Mouse (Mus musculus) left cerebral cortex, adult 8-10 months (tissue): Measurements from ENCODE around the gene Myg1. TPM values are rescaled to one million over a fixed set of nuclear protein-coding genes. Genes with fewer than 3 reads are reported as not detected.

Source experiments
- DNase-seq, 2 experiments: peaks; one replicate each; pipeline ENCODE4 v3.0.0; 2022; ENCODE audit warnings: low spot score in 2 of 2
- total RNA-seq, 4 experiments: library from RNA; stranded (reverse); gene quantifications; 2 replicates each; pipeline ENCODE4 v1.2.4; 2022

Myg1 gene
- total RNA-seq, 4 experiments from 2014 or later: 59.3 to 63.4 (median 61.9) TPM

DNA sequence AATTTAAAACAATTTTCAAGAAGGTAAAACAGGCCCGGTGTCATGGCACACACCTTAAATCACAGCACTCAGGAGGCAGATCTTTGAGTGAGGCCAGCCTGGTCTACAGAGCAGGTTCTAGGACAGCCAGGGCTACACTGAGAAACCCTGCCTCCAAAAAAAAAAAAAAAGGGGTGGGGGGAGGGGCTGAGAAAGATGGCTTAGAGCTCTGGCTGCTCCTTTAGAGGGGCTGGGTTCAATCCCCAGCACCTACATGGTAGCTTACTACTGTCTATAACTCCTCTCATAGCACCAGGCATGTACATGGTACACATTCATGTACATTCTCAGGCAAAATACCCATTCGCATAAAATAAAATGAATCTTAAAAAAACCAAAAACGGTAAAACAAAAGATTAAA lies 13.0 kb downstream of the Myg1 start:
- no peak for DNase-seq

DNA sequence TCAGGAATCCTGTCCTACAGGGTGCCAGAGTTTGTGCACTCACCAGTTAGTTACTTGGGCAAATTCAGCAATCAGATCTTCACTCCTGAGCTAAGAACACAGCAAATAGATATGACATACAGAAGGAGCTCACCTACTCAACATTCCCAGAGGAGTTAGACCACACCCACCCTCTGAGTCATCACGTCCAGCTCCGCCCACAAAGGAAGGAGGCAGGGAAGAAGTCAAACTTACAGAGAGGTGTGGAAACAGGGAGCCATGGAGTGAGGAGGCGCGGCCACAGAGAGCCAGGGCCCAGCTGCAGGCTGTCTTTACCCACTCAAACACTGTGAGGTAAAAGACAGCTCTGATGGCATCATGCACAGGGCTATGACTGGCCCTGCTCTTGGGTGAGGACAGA lies 14.9 kb downstream of the Myg1 start:
- DNase-seq: no peak

DNA sequence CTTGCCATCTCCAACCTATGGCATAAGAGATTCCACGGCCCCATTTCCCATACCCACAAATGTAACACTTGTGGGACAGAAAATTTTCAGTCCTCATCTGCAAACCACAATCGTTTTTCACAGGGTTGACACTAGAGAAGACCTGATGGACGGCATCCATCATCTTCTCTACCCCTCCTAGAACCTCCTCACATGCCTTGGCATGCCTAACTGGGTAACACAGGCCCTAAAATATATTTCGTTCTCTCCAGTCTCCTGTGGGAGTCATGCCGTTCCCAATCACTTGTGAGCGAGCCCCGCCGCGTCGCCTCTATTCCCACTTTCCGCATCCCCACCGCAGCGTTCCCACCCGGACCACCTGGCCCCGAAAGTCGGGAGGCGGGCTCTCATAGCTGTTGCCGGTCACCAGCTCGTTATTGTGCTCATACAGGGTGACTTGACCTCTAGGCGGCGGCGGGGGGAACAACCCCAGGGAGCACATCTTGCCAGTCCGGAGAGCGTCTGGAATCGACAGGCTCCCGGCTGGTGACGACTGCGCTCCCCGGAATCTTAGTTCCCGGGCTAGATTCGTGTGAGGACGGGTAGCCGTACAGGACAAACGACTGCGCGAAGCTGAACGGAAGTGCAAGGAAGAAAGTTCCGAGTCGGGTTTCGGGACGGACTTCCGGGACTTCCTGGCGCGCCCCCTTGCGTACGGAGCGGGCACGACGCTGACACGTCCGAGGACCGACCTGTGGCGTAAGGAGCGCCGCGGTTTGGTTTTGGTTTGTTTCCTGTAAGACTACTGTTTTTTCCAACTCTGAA lies 18.8 kb downstream of the Myg1 start, which contains the start of gene Aaas:
TSS of gene Aaas (minus strand) at position 634 of the 804 bp plus-strand sequence.
- DNase-seq: peak; percentile 87 to 90

DNA sequence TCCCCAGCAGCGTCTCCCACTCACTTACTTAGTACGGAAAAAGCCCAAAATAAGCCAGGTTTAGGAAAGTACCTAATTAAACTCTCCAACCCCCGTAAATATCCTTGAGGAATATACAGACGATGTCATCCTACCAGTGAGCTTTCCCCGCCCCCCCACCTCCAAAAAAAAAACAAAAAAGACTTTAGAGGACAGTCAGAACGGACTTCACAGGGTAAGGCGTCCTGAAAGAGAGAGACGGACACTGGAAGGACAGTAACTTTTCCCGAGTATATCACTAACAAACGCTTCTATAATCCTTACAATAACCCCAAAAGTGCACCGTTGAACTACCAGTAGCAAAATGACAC lies 19.4 kb downstream of the Myg1 start:
- DNase-seq: no peak

- DNase-seq: no peak
Measured at GRCm38 (mm10) chr15:102352177-102352576, 20.7 kb downstream of the Myg1 start.

GRCm38 (mm10) chr15:102353986-102354385 lies 22.5 kb downstream of the Myg1 start:
- no peak for DNase-seq

DNA sequence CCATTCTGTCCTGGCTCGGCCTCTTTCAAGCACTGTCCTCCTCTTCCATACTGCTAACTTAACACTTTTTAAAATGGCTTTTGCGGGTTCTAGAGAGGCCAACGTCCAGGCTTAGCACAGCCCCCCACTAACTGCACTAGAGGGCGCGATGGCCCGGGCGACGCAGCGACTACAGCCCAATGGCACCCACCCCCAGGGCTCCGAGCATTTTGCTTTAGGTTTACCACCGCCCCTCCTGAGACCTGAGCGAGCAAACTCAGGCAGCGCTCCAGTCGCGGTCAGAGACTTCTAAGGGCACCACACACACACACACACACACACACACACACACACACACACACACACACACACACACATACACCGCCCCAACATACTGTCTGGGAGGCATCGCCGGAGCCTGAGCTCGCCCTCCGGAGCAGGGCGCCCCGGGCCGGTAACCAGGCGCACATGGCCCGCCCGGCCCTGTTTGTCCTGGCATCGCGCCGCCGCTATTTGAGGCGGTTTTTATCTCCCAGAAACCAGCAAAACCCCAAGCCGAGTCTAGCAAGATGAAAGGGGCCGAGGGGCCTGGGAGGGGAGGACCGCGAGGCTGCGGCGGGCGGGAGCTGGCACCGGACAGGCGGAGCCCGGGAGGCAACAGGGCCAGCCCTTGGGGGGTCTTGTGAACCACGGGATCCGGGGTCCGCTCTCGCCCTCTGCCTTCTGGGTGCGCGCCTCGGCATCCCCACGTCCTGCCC lies 23.8 kb downstream of the Myg1 start:
- DNase-seq: no peak

- peak in 1 of 2 experiments; percentile 54 for DNase-seq
Measured at GRCm38 (mm10) chr15:102355871-102356441, 24.4 kb downstream of the Myg1 start.

- DNase-seq: no peak
Measured at GRCm38 (mm10) chr15:102356501-102357325, 25.2 kb downstream of the Myg1 start.

- no peak for DNase-seq
Measured at GRCm38 (mm10) chr15:102358126-102358525, 26.6 kb downstream of the Myg1 start.

DNA sequence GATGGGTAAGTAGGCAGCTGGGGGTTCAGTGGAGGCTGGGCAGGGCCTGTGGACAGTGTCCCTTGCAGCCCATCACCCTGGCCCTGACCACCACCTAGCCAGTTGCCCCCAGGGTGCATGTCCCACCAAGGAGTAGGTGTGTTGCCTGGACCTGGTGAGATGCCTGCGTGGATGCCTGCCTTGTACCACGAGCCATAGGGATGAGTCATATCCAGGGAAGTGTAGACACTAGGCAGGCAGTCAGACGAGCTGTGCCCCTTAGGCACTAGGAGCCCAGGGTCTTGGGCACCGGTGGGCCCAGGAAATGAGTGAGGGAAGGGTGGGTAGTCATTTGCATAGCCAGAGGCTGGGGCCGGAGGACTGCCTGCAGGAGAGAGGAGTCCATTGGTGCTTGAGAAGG lies 27.3 kb downstream of the Myg1 start:
- no peak for DNase-seq

DNA sequence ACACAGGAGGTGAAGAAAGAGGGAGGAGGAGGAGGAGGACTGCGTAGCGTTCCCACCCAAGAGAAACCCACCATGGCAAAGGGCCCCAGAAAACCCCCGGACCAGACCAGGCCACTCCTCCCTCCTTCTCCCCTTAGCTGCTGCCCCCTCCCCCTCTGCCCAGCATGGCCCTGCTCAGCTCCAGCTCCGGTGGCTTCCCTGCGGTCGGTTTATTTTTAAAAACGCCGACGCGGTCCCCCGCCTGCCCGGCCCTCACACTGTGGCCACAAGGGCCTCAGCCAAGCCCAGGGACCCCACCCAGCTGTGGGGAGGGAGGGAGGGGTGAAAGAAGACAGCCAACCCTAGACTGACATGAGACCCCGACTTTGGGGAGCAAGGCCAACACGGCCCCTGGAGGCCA lies 31.1 kb downstream of the Myg1 start:
- no peak for DNase-seq

GRCm38 (mm10) chr15:102364678-102365077 lies 33.2 kb downstream of the Myg1 start:
- no peak for DNase-seq

DNA sequence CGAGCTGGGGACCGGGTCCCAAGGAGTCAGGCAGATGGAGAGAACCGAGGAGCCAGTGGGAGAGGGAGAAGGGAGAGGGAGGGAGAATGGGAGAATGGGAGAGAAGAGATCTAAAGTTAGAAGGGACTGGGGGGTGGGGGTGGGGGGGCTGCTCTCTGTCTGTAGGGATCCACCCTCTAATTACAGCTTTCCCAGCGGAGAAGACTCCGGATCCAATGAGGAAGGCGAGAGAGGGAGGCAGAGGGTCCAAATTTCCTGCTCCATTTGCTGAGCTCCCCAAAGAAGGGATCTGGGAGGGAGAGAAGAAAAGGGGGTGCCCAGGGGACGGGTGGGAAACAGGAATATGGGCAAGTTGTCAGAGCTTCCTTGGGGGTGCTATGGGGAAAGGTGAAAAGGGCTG lies 34.7 kb downstream of the Myg1 start:
- DNase-seq: no peak

DNA sequence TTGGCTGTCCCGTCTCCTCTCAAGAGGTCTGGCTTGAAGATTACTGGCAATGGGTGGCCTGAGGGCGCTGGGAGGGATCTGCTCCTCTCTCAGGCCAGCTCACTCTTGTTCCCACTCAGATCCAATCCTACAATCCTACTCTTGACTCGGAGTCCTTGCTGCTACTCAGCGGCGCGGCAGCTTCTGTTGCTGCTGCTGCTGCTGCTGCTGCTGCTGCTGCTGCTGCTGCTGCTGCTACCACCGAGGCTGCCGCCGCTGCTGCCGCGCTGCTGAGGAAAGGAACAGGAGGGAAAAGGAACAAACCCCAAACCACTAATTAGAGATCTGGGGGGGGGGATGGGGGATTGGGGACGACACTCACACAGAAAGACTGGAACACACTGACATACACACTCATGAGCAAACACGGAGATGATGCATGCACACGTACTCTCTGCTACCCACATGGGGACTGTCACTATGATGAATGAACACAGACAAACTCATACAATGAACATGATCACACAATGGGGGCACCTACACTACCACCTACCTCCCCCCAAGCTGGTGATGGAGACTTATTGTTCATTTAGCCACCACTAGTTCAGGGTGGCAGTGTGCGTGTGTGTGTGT lies 35.3 kb downstream of the Myg1 start, which contains the start of gene Sp7:
TSS of gene Sp7 (minus strand) at position 450 of the 612 bp plus-strand sequence.
- no peak for DNase-seq

DNA sequence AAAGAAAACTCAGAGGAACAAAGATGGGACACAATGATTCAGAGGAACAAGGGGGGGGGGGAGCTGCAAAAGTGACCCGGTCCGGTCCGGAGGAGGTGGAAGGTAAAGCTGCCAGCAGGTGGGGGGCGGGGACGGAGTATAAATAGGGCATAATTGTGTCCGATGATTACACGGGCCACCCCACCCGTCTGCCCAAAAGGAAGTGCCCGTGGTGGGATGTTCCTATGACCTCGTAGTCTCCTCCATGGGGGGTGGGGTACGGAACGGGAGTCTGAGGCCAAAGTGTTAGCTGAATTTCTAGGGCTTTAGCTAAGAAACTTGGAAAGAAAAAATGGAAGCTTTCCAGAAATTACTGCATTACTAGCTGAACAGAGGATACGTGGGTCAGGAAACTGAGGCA lies 38.5 kb downstream of the Myg1 start:
- DNase-seq: no peak

- no peak for DNase-seq
Measured at GRCm38 (mm10) chr15:102370727-102371126, 39.2 kb downstream of the Myg1 start.

GRCm38 (mm10) chr15:102376453-102377162 lies 45.1 kb downstream of the Myg1 start:
- no peak for DNase-seq

- DNase-seq: peak; percentile 60 to 65
Measured at GRCm38 (mm10) chr15:102377163-102377543, 45.6 kb downstream of the Myg1 start.

DNA sequence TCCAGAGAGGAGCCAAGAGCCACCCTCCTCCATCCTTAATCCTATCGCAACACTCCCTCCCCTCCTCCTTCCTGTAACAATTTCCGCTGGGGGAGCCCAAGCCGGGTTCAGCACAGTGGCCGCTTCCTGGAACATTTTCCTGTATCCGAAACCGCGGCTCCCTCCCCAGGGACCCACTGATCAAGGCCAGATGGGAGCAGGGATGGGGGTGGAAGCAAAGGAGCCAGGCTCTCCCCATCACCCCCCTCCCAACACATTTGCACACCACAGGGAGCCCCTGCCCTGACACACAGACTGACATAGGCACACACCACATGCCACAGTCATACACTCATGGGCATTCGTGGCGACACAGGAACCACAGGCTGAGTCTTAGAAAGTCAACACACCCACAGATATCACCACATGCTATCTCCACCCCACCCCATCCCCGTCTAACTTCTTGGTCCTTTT lies 46.3 kb downstream of the Myg1 start:
- DNase-seq: no peak
